Mouse (Mus musculus) brain, embryonic 18.5 days (tissue): ENCODE data around the gene Sbf1.

ENCODE experiments used
- DNase-seq: peaks from one replicate; pipeline ENCODE4 v3.0.0-alpha.2; 2012; ENCODE audit warnings: low read depth, low spot score

Sbf1 gene

DNA sequence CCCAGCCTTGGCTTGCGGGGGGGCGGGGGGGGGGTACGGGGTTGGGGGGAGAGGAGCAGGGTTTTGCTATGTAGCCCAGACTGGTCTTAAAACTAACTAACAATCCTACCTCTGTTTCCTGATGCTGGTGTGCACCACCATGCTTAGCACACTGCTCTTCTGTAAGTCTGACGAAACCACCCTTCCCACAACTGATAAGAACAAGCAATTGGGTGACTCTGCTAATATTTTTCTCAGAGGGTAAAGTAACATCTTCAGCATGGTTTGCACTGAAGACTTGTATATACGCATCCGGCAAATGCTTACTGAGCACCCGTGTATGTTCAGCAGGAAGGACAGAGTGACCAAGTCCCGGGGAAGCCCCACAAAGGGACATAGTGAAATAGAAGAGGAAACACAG lies 6.2 kb upstream of the Sbf1 start:
- no peak for DNase-seq

GRCm38 (mm10) chr15:89316146-89316545 lies 1.0 kb upstream of the Sbf1 start:
- DNase-seq = no peak

DNA sequence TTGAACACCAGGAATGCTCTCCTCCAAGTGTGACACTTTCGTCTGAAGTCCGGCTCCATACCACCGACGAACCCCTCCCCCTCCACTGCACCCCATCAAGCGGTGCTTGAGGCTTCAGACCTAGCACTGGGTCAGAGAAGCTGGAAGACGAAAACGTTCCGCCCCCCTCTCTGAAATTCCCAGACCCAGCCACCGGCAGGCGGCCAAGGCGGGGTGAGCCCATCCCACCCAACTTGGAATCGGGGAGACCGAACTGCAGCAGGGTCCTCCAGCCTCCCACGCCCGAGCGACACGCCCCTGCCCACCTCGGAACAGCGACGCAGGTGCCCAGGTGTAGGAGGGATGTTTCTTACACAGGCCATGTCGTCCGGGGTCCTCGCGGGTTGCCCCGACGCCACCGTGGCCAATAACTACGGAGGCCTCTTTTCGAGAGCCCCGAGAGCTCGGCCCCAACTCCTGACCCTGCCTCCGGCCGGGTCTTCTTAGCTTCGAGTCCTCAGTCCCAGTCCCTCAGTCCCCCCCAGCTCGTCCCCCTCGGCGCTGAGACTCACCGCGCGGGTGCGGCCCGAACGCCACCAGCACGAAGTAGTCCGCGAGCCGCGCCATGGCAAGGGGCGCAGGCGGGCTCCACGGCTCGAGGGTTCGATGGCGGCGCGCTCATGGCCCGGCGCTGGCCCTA lies 461 bp downstream of the Sbf1 start:
- no peak for DNase-seq

DNA sequence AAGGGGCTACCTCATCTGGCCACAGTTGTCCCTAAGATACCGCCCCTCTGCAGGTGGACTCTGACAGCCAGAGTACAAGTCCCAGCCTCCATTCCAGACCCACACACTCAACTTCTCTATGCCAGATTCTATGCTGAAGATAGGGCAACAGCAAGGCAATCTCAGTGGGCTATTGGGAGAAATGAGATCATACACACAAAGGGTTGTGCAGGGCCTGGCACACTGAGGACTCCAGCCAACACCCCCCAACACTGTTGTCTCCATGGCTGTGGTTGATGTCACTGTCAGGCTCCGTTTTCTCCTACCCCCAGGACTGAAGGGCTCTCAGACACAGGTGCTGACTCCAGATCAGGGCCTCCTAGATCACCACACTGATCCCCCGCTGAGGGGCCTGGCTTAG lies 1.0 kb downstream of the Sbf1 start:
- no peak for DNase-seq

GRCm38 (mm10) chr15:89313359-89313758 lies 1.8 kb downstream of the Sbf1 start:
- DNase-seq = no peak

DNA sequence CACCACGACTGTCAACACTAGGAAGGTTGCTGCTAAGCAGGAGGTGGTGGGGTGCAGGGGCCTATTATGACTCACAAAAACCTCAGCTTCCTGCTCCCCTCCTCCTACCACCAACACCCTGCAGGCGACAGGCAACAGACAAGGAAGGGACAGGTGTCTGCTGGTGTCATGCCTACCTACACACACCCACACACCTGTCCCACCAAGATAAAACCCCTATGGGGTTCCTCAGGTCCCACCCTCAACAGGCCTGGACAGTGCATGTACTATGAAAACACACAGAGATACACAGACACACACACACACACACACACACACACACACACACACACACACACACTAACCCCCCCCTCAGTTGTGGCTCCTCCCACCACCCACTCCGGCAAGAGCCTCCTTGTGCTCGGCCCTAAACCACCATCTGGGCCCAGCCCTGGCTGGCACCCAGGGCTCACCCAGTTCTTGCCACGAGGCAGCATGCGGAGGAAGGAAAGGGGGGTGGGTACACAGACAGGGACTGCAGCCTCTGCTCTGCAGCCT lies 5.1 kb downstream of the Sbf1 start:
- no peak for DNase-seq

DNA sequence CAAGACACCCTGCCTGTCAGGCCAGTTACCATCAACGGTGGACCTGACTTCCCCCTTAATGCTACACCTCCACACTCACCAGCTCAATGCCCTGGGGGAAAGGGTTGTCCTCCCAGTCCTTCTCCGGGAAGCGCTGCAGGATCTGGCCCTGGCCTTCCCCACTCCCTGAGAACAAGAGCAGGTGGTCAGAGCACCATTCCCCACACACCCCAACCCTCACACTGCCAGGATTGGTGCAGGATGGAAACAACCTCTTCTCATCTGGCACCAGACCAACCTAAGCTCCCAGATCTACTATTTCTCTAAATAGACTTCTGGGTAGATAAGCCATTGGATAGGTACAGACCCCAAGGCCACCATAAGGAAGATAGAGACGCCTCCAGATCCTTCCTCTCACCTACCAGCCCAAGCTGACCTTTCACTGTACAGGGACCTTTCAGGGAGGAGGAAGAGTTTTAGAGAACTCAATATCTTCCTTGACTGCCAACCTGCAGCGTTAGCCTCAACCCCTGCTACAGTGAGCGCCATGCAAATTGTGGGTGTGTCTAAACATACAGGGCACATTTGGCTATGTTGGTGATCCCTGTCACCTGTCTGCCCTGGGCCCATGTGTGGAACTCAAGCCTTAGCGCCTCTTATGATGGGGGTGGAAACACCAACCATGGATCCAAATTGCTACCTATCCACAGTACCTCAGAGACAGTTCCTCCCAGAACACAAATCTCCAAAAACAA lies 6.5 kb downstream of the Sbf1 start:
- no peak for DNase-seq

DNA sequence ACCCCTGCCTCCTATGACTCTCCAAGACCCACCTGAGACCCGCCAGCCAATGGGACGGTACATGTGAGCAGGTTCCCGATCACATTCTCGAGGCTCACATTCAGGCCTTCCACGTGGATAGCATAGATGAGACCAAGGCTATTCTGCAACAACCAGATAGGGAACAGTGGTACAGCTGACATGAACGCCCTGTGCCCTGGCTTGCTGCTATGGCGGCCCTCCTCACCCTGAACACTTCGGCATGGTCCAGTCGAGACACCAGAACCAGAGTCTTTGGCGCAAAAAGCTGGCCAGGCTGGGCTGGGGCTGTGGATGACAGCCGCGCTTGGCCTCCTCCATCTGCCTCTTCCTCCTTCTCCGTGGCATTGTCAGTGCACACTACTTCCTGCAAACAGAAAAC lies 7.7 kb downstream of the Sbf1 start:
- no peak for DNase-seq

GRCm38 (mm10) chr15:89305966-89306365 lies 9.1 kb downstream of the Sbf1 start:
- no peak for DNase-seq

- no peak for DNase-seq
These were observed 14.5 kb downstream of the Sbf1 start for GRCm38 (mm10) chr15:89300600-89300999.

- DNase-seq = no peak
These were observed 14.9 kb downstream of the Sbf1 start for GRCm38 (mm10) chr15:89300180-89300579.

- no peak for DNase-seq
These were observed 17.4 kb downstream of the Sbf1 start for GRCm38 (mm10) chr15:89297695-89298094.

- no peak for DNase-seq
These were observed 18.6 kb downstream of the Sbf1 start for GRCm38 (mm10) chr15:89296465-89296864.

GRCm38 (mm10) chr15:89295580-89296165 lies 19.4 kb downstream of the Sbf1 start:
- no peak for DNase-seq

DNA sequence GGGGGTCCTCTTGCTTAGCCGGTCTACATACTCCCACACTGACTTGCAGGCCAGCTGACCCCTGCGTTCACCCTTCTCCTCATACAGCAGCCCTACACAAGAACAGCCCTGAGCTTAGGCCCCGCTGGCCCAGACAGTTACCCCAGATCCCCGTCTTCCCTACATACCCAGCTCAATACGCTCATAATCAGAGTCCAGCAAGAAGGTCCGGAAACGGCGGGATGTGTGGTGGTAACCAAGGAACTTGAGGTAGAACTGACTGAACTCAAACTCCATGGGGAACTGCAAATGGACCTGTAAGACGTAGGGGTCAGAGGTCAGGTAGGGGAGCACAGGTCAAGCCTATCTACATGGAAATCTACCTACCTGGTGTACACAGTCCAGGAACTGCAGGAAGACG lies 21.3 kb downstream of the Sbf1 start:
- no peak for DNase-seq

DNA sequence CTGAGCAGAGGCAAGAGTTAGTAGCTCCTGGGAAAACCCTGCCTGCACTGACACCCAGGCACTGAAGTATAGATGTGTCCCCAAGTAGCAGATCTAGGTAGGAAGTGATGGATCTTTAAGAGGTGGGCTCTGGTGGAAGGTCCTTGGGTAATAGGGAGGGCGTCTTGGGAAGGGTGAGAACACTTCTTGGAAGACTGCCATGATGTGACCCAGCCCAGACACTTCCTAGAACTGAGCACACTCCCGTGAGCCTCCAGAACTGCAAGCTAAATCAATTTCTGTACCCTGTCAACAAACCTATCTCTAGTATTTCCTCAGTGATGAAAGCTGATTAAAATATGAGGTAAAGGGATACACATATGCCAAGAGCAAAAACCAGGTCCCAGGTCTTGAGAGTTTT lies 22.3 kb downstream of the Sbf1 start:
- no peak for DNase-seq

DNA sequence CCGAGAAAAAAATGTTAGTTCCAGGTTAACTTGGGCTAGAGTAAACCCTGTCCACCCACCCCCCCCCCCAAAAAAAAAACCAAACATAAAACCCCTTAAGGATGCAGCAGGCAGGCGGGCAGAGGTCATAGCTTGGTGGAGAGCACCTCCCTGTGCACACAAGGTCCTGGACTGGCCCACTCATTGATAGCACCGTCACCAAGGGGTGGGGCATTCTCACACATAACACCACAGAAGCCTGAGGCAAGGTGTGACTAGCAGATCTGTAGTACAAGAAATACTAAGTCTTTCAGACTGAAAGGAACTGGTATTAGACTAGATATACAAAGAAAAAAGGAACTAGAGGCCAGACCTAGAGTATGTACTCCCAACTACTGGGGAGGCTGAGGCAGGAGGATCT lies 23.6 kb downstream of the Sbf1 start:
- DNase-seq = no peak

- DNase-seq = no peak
These were observed 25.7 kb downstream of the Sbf1 start for GRCm38 (mm10) chr15:89289455-89289854.

- no peak for DNase-seq
These were observed 26.8 kb downstream of the Sbf1 start for GRCm38 (mm10) chr15:89288227-89288767.

DNA sequence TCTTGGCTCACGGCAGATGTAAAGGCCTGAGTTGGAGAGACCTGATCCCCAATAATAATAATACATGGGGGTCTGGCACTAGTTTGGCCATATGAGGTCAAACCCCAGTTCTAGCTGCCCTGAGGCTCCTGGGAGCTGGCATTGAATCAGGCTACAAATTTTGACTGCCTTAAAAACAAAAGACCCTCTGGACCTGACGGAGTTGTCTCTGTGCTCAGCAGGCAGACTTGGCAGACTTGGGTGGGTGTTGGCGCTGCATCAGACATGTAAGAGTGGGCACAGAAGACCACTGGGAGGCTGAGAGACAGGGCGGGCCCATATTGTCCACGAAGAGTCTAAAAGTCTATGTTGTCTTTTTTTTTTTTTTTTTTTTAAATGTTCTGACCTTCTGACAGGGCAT lies 28.5 kb downstream of the Sbf1 start:
- DNase-seq = no peak

DNA sequence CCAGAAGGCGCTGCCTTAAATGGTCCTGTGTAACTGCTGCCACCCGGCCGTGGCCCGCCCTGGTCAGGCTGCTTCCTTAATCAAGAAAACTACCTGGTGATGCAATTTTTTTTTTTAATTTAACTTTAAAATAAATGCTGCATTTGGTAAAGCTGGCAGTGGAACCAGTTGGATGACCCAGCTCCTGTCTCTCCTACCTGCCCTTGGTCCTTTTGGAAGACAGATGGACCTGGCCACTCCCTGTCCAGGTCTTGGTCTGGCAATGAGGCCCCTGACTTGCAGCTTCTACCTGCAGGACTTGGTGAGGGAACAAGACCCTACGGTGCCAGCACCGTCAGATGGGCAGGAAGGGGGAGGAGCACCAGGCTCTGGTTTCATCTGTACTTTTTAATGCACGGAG lies 29.0 kb downstream of the Sbf1 start:
- DNase-seq = no peak

- no peak for DNase-seq
These were observed 29.6 kb downstream of the Sbf1 start for GRCm38 (mm10) chr15:89285478-89285877.

DNA sequence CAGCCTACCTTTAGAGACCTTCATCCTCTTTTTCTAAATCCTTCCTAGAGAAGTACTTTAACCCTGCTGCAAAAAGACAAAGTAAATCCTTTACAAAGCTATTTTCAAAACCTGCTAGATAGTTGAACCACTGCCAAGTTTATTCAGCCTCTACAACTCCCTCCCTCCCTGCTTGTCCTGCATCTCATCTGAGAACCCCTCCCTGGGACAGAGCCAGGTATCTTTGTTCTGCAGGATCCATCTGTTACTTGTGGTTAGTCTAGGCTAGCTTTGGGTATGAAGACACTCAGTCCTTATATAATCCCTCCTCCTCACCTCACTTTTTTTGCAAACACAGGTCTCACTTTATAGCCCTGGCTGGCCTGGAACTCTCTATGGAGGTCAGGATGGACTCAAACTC lies 30.1 kb downstream of the Sbf1 start:
- no peak for DNase-seq
